Mouse (Mus musculus) telencephalon, adult 2 months (tissue): ENCODE measurements around the gene Sipa1l3.

Experiments
- DNase-seq: peaks from one replicate; pipeline ENCODE4 v3.0.0-alpha.2; 2011; ENCODE audit warnings: low read depth, low spot score

The Sipa1l3 gene

GRCm38 (mm10) chr7:29505337-29506318, 12.8 kb downstream of the Sipa1l3 start:
- no peak for DNase-seq

GRCm38 (mm10) chr7:29504683-29505290, 13.7 kb downstream of the Sipa1l3 start:
- no peak for DNase-seq

- DNase-seq, result no peak
Observed at GRCm38 (mm10) chr7:29503616-29504015, 14.8 kb downstream of the Sipa1l3 start.

- no peak for DNase-seq
Observed at GRCm38 (mm10) chr7:29501214-29501613, 17.2 kb downstream of the Sipa1l3 start.

GRCm38 (mm10) chr7:29499071-29499470, 19.4 kb downstream of the Sipa1l3 start:
- no peak for DNase-seq

GRCm38 (mm10) chr7:29496953-29497590, 21.4 kb downstream of the Sipa1l3 start:
- DNase-seq, result no peak

- no peak for DNase-seq
Observed at GRCm38 (mm10) chr7:29496332-29496731, 22.1 kb downstream of the Sipa1l3 start.

GRCm38 (mm10) chr7:29495880-29496279, 22.6 kb downstream of the Sipa1l3 start:
- no peak for DNase-seq

- DNase-seq, result no peak
Observed at GRCm38 (mm10) chr7:29494854-29495253, 23.6 kb downstream of the Sipa1l3 start.

GRCm38 (mm10) chr7:29494015-29494414, 24.4 kb downstream of the Sipa1l3 start:
- no peak for DNase-seq

GRCm38 (mm10) chr7:29492992-29493391, 25.4 kb downstream of the Sipa1l3 start:
- no peak for DNase-seq

- DNase-seq, result no peak
Observed at GRCm38 (mm10) chr7:29491861-29492260, 26.6 kb downstream of the Sipa1l3 start.

- DNase-seq, result no peak
Observed at GRCm38 (mm10) chr7:29491471-29491755, 27.0 kb downstream of the Sipa1l3 start.

- DNase-seq, result no peak
Observed at GRCm38 (mm10) chr7:29490704-29491470, 27.6 kb downstream of the Sipa1l3 start.

- no peak for DNase-seq
Observed at GRCm38 (mm10) chr7:29489851-29490250, 28.6 kb downstream of the Sipa1l3 start.

- no peak for DNase-seq
Observed at GRCm38 (mm10) chr7:29489364-29489763, 29.1 kb downstream of the Sipa1l3 start.

- no peak for DNase-seq
Observed at GRCm38 (mm10) chr7:29486753-29487152, 31.7 kb downstream of the Sipa1l3 start.

GRCm38 (mm10) chr7:29485721-29486120, 32.7 kb downstream of the Sipa1l3 start:
- no peak for DNase-seq

- no peak for DNase-seq
Observed at GRCm38 (mm10) chr7:29483556-29483955, 34.9 kb downstream of the Sipa1l3 start.

GRCm38 (mm10) chr7:29481345-29482155, 36.9 kb downstream of the Sipa1l3 start:
- no peak for DNase-seq
